Mouse (Mus musculus) stomach, postnatal 0 days (tissue): ENCODE measurements around the gene Tle2.

Experiments
- CTCF ChIP-seq: IDR thresholded peaks from 2 replicates; pipeline ENCODE4 v1.5.1; 2016; ENCODE audit warnings: antibody characterized with exemption, low read depth, mild to moderate bottlenecking, moderate library complexity
- EP300 ChIP-seq: optimal IDR thresholded peaks from 2 replicates; pipeline ENCODE3; 2016; ENCODE audit warnings: antibody characterized with exemption

DNA sequence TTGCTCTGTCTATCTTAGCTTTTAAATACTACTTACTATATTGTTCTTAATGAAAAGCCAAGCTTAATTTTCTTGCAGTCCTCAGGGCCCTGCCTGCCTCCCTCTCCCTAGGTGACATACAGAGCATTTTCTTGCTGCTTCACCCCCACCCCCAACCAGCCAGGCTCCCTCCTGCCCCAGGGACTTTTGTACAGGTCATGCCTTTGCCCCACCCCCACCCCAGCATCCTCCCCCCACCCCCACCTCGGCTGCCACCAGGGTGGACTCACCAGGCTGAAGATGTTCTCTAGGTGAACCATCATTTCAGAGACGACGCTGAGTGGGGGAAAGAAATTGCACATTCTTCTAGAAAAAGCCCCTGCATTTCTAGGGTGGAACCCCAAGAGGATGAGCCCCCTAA lies 24.0 kb downstream of the Tle2 start:
- TF ChIP-seq EP300 (no peak), CTCF (no peak)
